Mouse (Mus musculus) adrenal gland, postnatal 0 days (tissue): Measurements from ENCODE around the gene Trabd2b. TPM values are rescaled to one million over a fixed set of nuclear protein-coding genes. Genes with fewer than 3 reads are reported as not detected.

Source experiments
- polyA plus RNA-seq: library from polyadenylated mRNA; unstranded; fragments of >200 nt; fragmentation: Nextera tagmentation; extraction: Ambion mirVana; gene quantifications from 2 replicates; pipeline ENCODE4 v1.2.1, GENCODE M21; 2015

The Trabd2b gene
- polyA plus RNA-seq, result 0.88 and 0.96 TPM in 2 replicates

DNA sequence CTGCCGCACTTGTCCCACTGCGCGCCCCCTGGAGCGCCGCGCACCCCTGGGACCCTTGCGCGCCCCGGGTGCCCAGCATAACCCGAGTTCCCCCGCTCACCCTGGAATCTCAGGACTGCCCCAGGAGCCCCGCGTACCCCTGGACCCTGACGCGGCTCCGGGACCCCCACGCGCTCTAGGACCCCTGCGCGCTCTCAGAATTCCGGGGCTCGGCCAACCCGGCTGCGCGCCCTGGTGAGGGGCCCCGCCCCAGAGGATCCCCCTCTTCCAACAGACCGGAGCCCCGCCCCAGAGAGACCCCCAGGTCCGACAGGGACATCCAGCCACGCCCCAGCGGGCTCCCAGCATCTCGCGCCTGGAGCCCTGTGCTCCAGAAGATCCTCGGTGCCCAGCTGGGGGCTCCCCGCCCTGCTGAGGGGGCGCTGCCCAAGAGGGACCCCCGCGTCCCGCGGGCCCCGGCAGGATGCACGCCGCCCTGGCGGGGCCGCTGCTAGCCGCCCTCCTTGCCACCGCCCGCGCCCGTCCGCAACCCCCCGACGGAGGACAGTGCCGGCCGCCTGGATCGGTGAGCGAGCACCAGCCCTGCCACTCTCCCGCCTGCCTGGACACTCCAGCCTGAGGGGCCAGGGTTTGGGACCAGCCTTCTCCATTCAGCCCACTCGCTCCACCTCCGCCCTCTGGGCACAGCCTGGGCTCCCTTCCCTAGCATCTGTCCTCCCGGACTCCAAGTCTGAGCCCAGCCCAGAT lies at the start of gene Trabd2b:
Gene Trabd2b (plus strand): TSS at position 370 of the 747 bp plus-strand sequence.

Other genes starting within 250 kb of the Trabd2b start
- not detected in 2 replicates for gene Skint11, start 243.3 kb upstream of the Trabd2b start, polyA plus RNA-seq